Mouse (Mus musculus): ENCODE results near the gene Ilk. TPM values are rescaled to one million over a fixed set of nuclear protein-coding genes. Genes with fewer than 3 reads are reported as not detected.

Ilk gene
- total RNA-seq, 2 experiments from 2014 or later, result 41.8 to 49.1 TPM

GRCm38 (mm10) chr7:105751491-105752433, 15.4 kb downstream of the Ilk start, which contains the start of gene Tpp1:
Gene Tpp1 (minus strand): TSS chr7:105752235.
- Histone ChIP-seq H3K27ac (peak within 1 kb of the TSS; percentile 92), H3K4me3 (peak within 1 kb of the TSS; percentile 89)
- DNase-seq, result peak; percentile 92
- TF ChIP-seq CTCF (IDR thresholded peaks at IDR 0.05), result no peak
- intact Hi-C loops (cut with DNase I), result no loop called here

- Histone ChIP-seq H3K4me3 (no peak overlapping the region), H3K27ac (no peak overlapping the region)
- intact Hi-C loops (cut with DNase I), result no loop called here
- no peak for TF ChIP-seq CTCF (IDR thresholded peaks at IDR 0.05)
- DNase-seq, result no peak
These were observed 16.3 kb downstream of the Ilk start for GRCm38 (mm10) chr7:105752716-105753115.

- no peak for DNase-seq
- Histone ChIP-seq H3K27ac (no peak overlapping the region), H3K4me3 (no peak overlapping the region)
- intact Hi-C loops (cut with DNase I), result no loop called here
- no peak for TF ChIP-seq CTCF (IDR thresholded peaks at IDR 0.05)
These were observed 16.9 kb downstream of the Ilk start for GRCm38 (mm10) chr7:105753281-105753680.

GRCm38 (mm10) chr7:105761813-105762484, 25.6 kb downstream of the Ilk start:
- Histone ChIP-seq H3K27ac (no peak overlapping the region), H3K4me3 (peak overlapping the region; percentile 4; the same call in 1 of the 2 replicates)
- no peak for TF ChIP-seq CTCF (IDR thresholded peaks at IDR 0.05)
- no peak for DNase-seq
- intact Hi-C loops (cut with DNase I), result no loop called here

GRCm38 (mm10) chr7:105762517-105763270, 26.3 kb downstream of the Ilk start:
- peak overlapping the region; percentile 4; the same call in 1 of the 2 replicates for H3K4me3 ChIP-seq
- no peak for TF ChIP-seq CTCF (IDR thresholded peaks at IDR 0.05)
- intact Hi-C loops (cut with DNase I), result no loop called here
- H3K27ac ChIP-seq, result no peak overlapping the region
- no peak for DNase-seq

- no peak for DNase-seq
- intact Hi-C loops (cut with DNase I), result no loop called here
- TF ChIP-seq CTCF (IDR thresholded peaks at IDR 0.05), result no peak
- Histone ChIP-seq H3K27ac (no peak overlapping the region), H3K4me3 (no peak overlapping the region)
These were observed 27.9 kb downstream of the Ilk start for GRCm38 (mm10) chr7:105764331-105764730.

- TF ChIP-seq CTCF (IDR thresholded peaks at IDR 0.05), result no peak
- intact Hi-C loops (cut with DNase I), result no loop called here
- DNase-seq, result no peak
- peak overlapping the region; percentile 44 for H3K27ac ChIP-seq
- no peak overlapping the region; the same call in 1 of the 2 replicates for H3K4me3 ChIP-seq
These were observed 31.4 kb downstream of the Ilk start for GRCm38 (mm10) chr7:105767729-105768165.

GRCm38 (mm10) chr7:105769959-105770358, 33.6 kb downstream of the Ilk start:
- peak; percentile 64 for DNase-seq
- no peak overlapping the region for H3K4me3 ChIP-seq
- TF ChIP-seq CTCF (IDR thresholded peaks at IDR 0.05), result no peak
- intact Hi-C loops (cut with DNase I), result no loop called here
- peak overlapping the region; percentile 46 for H3K27ac ChIP-seq

- no peak for DNase-seq
- Histone ChIP-seq H3K27ac (no peak overlapping the region), H3K4me3 (no peak overlapping the region)
- no peak for TF ChIP-seq CTCF (IDR thresholded peaks at IDR 0.05)
- intact Hi-C loops (cut with DNase I), result no loop called here
These were observed 35.9 kb downstream of the Ilk start for GRCm38 (mm10) chr7:105772331-105772730.

- DNase-seq, result no peak
- Histone ChIP-seq H3K27ac (no peak overlapping the region), H3K4me3 (no peak overlapping the region)
- intact Hi-C loops (cut with DNase I), result no loop called here
- TF ChIP-seq CTCF (IDR thresholded peaks at IDR 0.05), result no peak
These were observed 36.6 kb downstream of the Ilk start for GRCm38 (mm10) chr7:105773041-105773440.

GRCm38 (mm10) chr7:105774661-105775060, 38.3 kb downstream of the Ilk start:
- no peak for DNase-seq
- H3K4me3 ChIP-seq, result no peak overlapping the region
- H3K27ac ChIP-seq, result no peak overlapping the region
- TF ChIP-seq CTCF (IDR thresholded peaks at IDR 0.05), result no peak
- intact Hi-C loops (cut with DNase I), result no loop called here

- no peak for DNase-seq
- no peak overlapping the region for H3K27ac ChIP-seq
- intact Hi-C loops (cut with DNase I), result no loop called here
- no peak overlapping the region for H3K4me3 ChIP-seq
- TF ChIP-seq CTCF (IDR thresholded peaks at IDR 0.05), result no peak
These were observed 39.6 kb downstream of the Ilk start for GRCm38 (mm10) chr7:105776026-105776425.

Measured in gastrocnemius, adult 2 months (tissue).